In genomic region chr17:46132058-46132718, GRCm38 (mm10) we compare ENCODE assay signal across 9 mouse cellular contexts. TPM values are rescaled to one million over a fixed set of nuclear protein-coding genes. Genes with fewer than 3 reads are reported as not detected.
DNase-seq lines count a peak whose midpoint lies in the region; ATAC-seq and TF ChIP-seq lines count a peak whose summit lies in the region.
"Had no signal": no experiment of that assay in that cellular context is flagged by ENCODE, and none has a peak within 500 bp of the region (broad histone marks: within the 10 kb centered on the region; RNA-seq: fewer than 3 reads in every experiment).

No protein-coding gene starts in this region.

- peak; percentile 53 to 87; a peak in 3 of 4 replicates for TF ChIP-seq CTCF in CH12.LX (conservative IDR thresholded peaks at IDR 0.05 in 1 of 2, IDR thresholded peaks at IDR 0.05 in 1 of 2; ENCODE audit: low read depth in 2 of 2, low read length in 2 of 2)

- peak; percentile 80 for TF ChIP-seq RAD21 in CH12.LX (IDR thresholded peaks at IDR 0.05; ENCODE audit: low read depth, low read length)

- ATAC-seq in erythroid progenitor cell, adult 5-6 weeks (replicated peaks; ENCODE audit: low FRiP score, poor library complexity, severe bottlenecking): peak; percentile 76
- peak; percentile 70 for ATAC-seq in neural tube, embryonic 13.5 days (ENCODE audit: low read depth)

- no peak overlapping the region for H3K9ac ChIP-seq in CH12.LX (ENCODE audit: insufficient read depth, low read depth)
- no peak overlapping the region for H3K9ac ChIP-seq in neural tube, embryonic 13.5 days
- H3K9ac ChIP-seq: embryonic facial prominence, embryonic 13.5 days had no signal

- H3K9me3 ChIP-seq in CH12.LX (replicated peaks; ENCODE audit: low read length): peaks cover 2% of the 10 kb centered on the region
- no peaks in the 10 kb centered on the region for H3K9me3 ChIP-seq in neural tube, embryonic 13.5 days
- H3K9me3 ChIP-seq: embryonic facial prominence, embryonic 13.5 days had no signal

- no peak overlapping the region for H3K4me2 ChIP-seq in CH12.LX (ENCODE audit: insufficient read depth, low read depth, poor library complexity, severe bottlenecking)
- H3K4me2 ChIP-seq in neural tube, embryonic 13.5 days: no peak overlapping the region
- H3K4me2 ChIP-seq: embryonic facial prominence, embryonic 13.5 days had no signal

- in situ Hi-C loops in CH12.LX (cut with MboI; ENCODE audit: low pct_ligation_motif_present, low pct_unique_long_range_greater_than_20kb, low sequenced_read_pairs): loop anchor here (10.0 kb wide), 1 partner anchor 97 kb away; the partner anchor contains the start of gene Vegfa

- no peaks in the 10 kb centered on the region for H3K4me1 ChIP-seq in CH12.LX (ENCODE audit: control insufficient read depth in 1 of 2, insufficient read depth in 2 of 2)
- H3K4me1 ChIP-seq in neural tube, embryonic 13.5 days (replicated peaks): no peaks in the 10 kb centered on the region

- no peak for TF ChIP-seq POLR2A in CH12.LX (IDR thresholded peaks at IDR 0.05; ENCODE audit: low read depth, low read length)

- no peak overlapping the region for H3K27ac ChIP-seq in CH12.LX (ENCODE audit: insufficient read depth, low read depth)
- H3K27ac ChIP-seq in neural tube, embryonic 13.5 days (replicated peaks): no peak overlapping the region
- H3K27ac ChIP-seq: embryonic facial prominence, embryonic 13.5 days had no signal

- WGBS in neural tube, embryonic 13.5 days: 14% methylated on average over 12 of the region's 12 CpGs

- TF ChIP-seq EP300 in CH12.LX (IDR thresholded peaks at IDR 0.05; ENCODE audit: low read length): no peak

- H3K27me3 ChIP-seq in CH12.LX (replicated peaks): no peaks in the 10 kb centered on the region
- H3K27me3 ChIP-seq in neural tube, embryonic 13.5 days: no peaks in the 10 kb centered on the region
- H3K27me3 ChIP-seq: embryonic facial prominence, embryonic 13.5 days had no signal

- dilution Hi-C loops in CH12.LX (cut with MboI; ENCODE audit: extremely low pct_ligation_motif_present, extremely low pct_unique_long_range_greater_than_20kb, low sequenced_read_pairs): no loop called here

- no peaks in the 10 kb centered on the region for H3K79me2 ChIP-seq in CH12.LX (replicated peaks; ENCODE audit: control insufficient read depth, extremely low read depth, insufficient read depth, poor library complexity, severe bottlenecking)

- intact Hi-C loops in heart, postnatal 10 days (cut with DNase I): loop anchor here (1.0 to 5.0 kb wide), 4 partner anchors 91 to 401 kb away; no protein-coding TSS in a partner anchor

- no peak overlapping the region for H3K4me3 ChIP-seq in CH12.LX (replicated peaks in 1 of 3; ENCODE audit: low read depth in 2 of 3, low read length in 2 of 3, poor library complexity in 1 of 3)
- no peak overlapping the region for H3K4me3 ChIP-seq in neural tube, embryonic 13.5 days
- H3K4me3 ChIP-seq: embryonic facial prominence, embryonic 13.5 days had no signal

- H3K36me3 ChIP-seq in CH12.LX (replicated peaks in 1 of 2; ENCODE audit: control insufficient read depth in 1 of 2, insufficient read depth in 1 of 2, low read length in 1 of 2): peaks cover 23 to 37% of the 10 kb centered on the region in 2 experiments
- H3K36me3 ChIP-seq in neural tube, embryonic 13.5 days: peaks cover 35% of the 10 kb centered on the region

- DNase-seq in CH12.LX (ENCODE audit: extremely low read depth): peak; percentile 43
- DNase-seq in brain, adult 2 months (ENCODE audit: low read depth, low spot score): peak; percentile 73
- DNase-seq in heart, postnatal 10 days: peak; percentile 84 to 88
- peak; percentile 83 to 88 for DNase-seq in kidney, postnatal 25 days
- peak; percentile 67 to 74 for DNase-seq in lung, adult 18-20 months
- peak; percentile 60 for DNase-seq in thymus, postnatal 0 days (ENCODE audit: low spot score)

TF ChIP-seq in CH12.LX, 34 proteins besides CTCF, POLR2A, EP300 and RAD21:
- TF ChIP-seq ZC3H11A (IDR thresholded peaks at IDR 0.05; ENCODE audit: low read depth, low read length) (peak; percentile 64), E2F4 (IDR thresholded peaks at IDR 0.05; ENCODE audit: insufficient replicate concordance, low read depth, low read length) (no peak), MYC (IDR thresholded peaks at IDR 0.05; ENCODE audit: low read depth, low read length) (no peak), BHLHE40 (IDR thresholded peaks at IDR 0.05; ENCODE audit: low read depth, low read length) (no peak), JUND (conservative IDR thresholded peaks at IDR 0.05; ENCODE audit: low read depth, low read length) (no peak), NRF1 (IDR thresholded peaks at IDR 0.05; ENCODE audit: low read depth, low read length) (0 out of 2 replicates have a peak, but pooled peaks have one; percentile 18), SMC3 (IDR thresholded peaks at IDR 0.05; ENCODE audit: low read depth, low read length) (peak; percentile 83), MEF2A (IDR thresholded peaks at IDR 0.05; ENCODE audit: borderline replicate concordance, low read depth, low read length) (no peak), PAX5 (IDR thresholded peaks at IDR 0.05; ENCODE audit: low read length) (no peak)
TF ChIP-seq in CH12.LX: peak in this region for 3.

RNA-seq across cellular contexts. Expression of gene Rsph9, which starts 11.8 kb away (rescaled TPM):
- total RNA-seq in CH12.LX (2012; rRNA removed): 0.25 and 1.1 TPM in 2 replicates
- total RNA-seq in CH12.LX (2014; rRNA removed): not detected in 2 replicates
- 0.61 TPM in 1 of 2 replicates, not detected in the other for polyA plus RNA-seq in CH12.LX (2012; ENCODE audit: insufficient read length, low read depth)
- total RNA-seq in erythroid progenitor cell, adult 5-6 weeks (2015; ENCODE audit: low replicate concordance): 3.8 and 6.8 TPM in 2 replicates
- total RNA-seq in erythroid progenitor cell, adult 5-6 weeks (2017; ENCODE audit: low replicate concordance): 9.9 TPM in 1 of 2 replicates, not detected in the other
- 1 to 10 TPM; 1.3 to 2.3 TPM for total RNA-seq in heart, postnatal 10 days (2021)
- polyA plus RNA-seq in neural tube, embryonic 13.5 days (2015; fragmentation: Nextera tagmentation; extraction: Ambion mirVana): 17.3 and 19.9 TPM in 2 replicates
- 2.0 and 2.7 TPM in 2 replicates for polyA plus RNA-seq in thymus, postnatal 0 days (2015; fragmentation: Nextera tagmentation; extraction: Ambion mirVana)

RNA-seq across cellular contexts. Expression of gene Mad2l1bp, which starts 21.2 kb away (rescaled TPM):
- total RNA-seq in CH12.LX (2012; rRNA removed) (9.7 and 12.0 TPM in 2 replicates), CH12.LX (2014; rRNA removed) (13.9 and 16.3 TPM in 2 replicates)
- polyA plus RNA-seq in CH12.LX (2012; ENCODE audit: insufficient read length, low read depth): 16.8 and 19.3 TPM in 2 replicates
- total RNA-seq in erythroid progenitor cell, adult 5-6 weeks (2015; ENCODE audit: low replicate concordance): 75.0 and 75.3 TPM in 2 replicates
- total RNA-seq in erythroid progenitor cell, adult 5-6 weeks (2017; ENCODE audit: low replicate concordance): 22.3 and 26.2 TPM in 2 replicates
- 10 to 100 TPM; 18.5 to 21.6 TPM for total RNA-seq in heart, postnatal 10 days (2021)
- polyA plus RNA-seq in neural tube, embryonic 13.5 days (2015; fragmentation: Nextera tagmentation; extraction: Ambion mirVana): 24.1 and 30.8 TPM in 2 replicates
- 61.6 and 62.3 TPM in 2 replicates for polyA plus RNA-seq in thymus, postnatal 0 days (2015; fragmentation: Nextera tagmentation; extraction: Ambion mirVana)

RNA-seq across cellular contexts. Expression of gene Mrps18a, which starts 21.4 kb away (rescaled TPM):
- total RNA-seq in CH12.LX (2012; rRNA removed) (126 and 151 TPM in 2 replicates), CH12.LX (2014; rRNA removed) (78.1 and 85.4 TPM in 2 replicates)
- polyA plus RNA-seq in CH12.LX (2012; ENCODE audit: insufficient read length, low read depth): 127 and 137 TPM in 2 replicates
- 11.3 and 22.7 TPM in 2 replicates for total RNA-seq in erythroid progenitor cell, adult 5-6 weeks (2015; ENCODE audit: low replicate concordance)
- 9.0 and 19.4 TPM in 2 replicates for total RNA-seq in erythroid progenitor cell, adult 5-6 weeks (2017; ENCODE audit: low replicate concordance)
- 100 to 1,000 TPM; 121 to 129 TPM for total RNA-seq in heart, postnatal 10 days (2021)
- 144 and 154 TPM in 2 replicates for polyA plus RNA-seq in neural tube, embryonic 13.5 days (2015; fragmentation: Nextera tagmentation; extraction: Ambion mirVana)
- polyA plus RNA-seq in thymus, postnatal 0 days (2015; fragmentation: Nextera tagmentation; extraction: Ambion mirVana): 126 TPM in 2 replicates

RNA-seq across cellular contexts. Expression of gene Gtpbp2, which starts 28.6 kb away (rescaled TPM):
- total RNA-seq in CH12.LX (2012; rRNA removed): 40.9 and 104 TPM in 2 replicates
- 14.9 and 17.4 TPM in 2 replicates for total RNA-seq in CH12.LX (2014; rRNA removed)
- 20.8 and 23.8 TPM in 2 replicates for polyA plus RNA-seq in CH12.LX (2012; ENCODE audit: insufficient read length, low read depth)
- 369 and 467 TPM in 2 replicates for total RNA-seq in erythroid progenitor cell, adult 5-6 weeks (2015; ENCODE audit: low replicate concordance)
- total RNA-seq in erythroid progenitor cell, adult 5-6 weeks (2017; ENCODE audit: low replicate concordance): 572 and 831 TPM in 2 replicates
- total RNA-seq in heart, postnatal 10 days (2021): 10 to 100 TPM; 83.5 to 84.8 TPM
- 35.9 and 38.2 TPM in 2 replicates for polyA plus RNA-seq in neural tube, embryonic 13.5 days (2015; fragmentation: Nextera tagmentation; extraction: Ambion mirVana)
- polyA plus RNA-seq in thymus, postnatal 0 days (2015; fragmentation: Nextera tagmentation; extraction: Ambion mirVana): 31.4 and 37.6 TPM in 2 replicates
